Mouse (Mus musculus): Measurements from ENCODE around the gene Tle2. TPM values are rescaled to one million over a fixed set of nuclear protein-coding genes. Genes with fewer than 3 reads are reported as not detected.
A peak's percentile ranks its signal among the peaks of the same experiment; 100 is the strongest.

Gene Tle2
- polyA plus RNA-seq, 1 experiment from 2014 or later: 17.9 TPM

- under 1% methylated on average over 26 of the region's 28 CpGs for WGBS
- peaks cover 66% of the 10 kb centered on the region for H3K27me3 ChIP-seq
- ATAC-seq (ENCODE audit: low FRiP score, low read depth): peak; percentile 76
- peak within 1 kb of the TSS; percentile 44 for H3K4me2 ChIP-seq (replicated peaks)
- no peak within 1 kb of the TSS for H3K27ac ChIP-seq (replicated peaks)
- no peak within 1 kb of the TSS for H3K9ac ChIP-seq (replicated peaks)
- H3K36me3 ChIP-seq: no peaks in the 10 kb centered on the region
- H3K4me1 ChIP-seq: peaks cover 55% of the 10 kb centered on the region
- H3K4me3 ChIP-seq: peak within 1 kb of the TSS; percentile 24
- no peaks in the 10 kb centered on the region for H3K9me3 ChIP-seq
Measured at GRCm38 (mm10) chr10:81600738-81601203, 26.4 kb downstream of the Tle2 start, which contains the start of gene Tle6. Gene Tle6, minus strand, starts transcription at chr10:81601073.

GRCm38 (mm10) chr10:81601396-81601905, 27.1 kb downstream of the Tle2 start:
- WGBS: 6% methylated on average over 7 of the region's 7 CpGs
- no peak for ATAC-seq (ENCODE audit: low FRiP score, low read depth)
- no peaks in the 10 kb centered on the region for H3K36me3 ChIP-seq
- H3K9me3 ChIP-seq: no peaks in the 10 kb centered on the region
- H3K27me3 ChIP-seq: peaks cover 59% of the 10 kb centered on the region
- no peak overlapping the region for H3K4me3 ChIP-seq
- peaks cover 49% of the 10 kb centered on the region for H3K4me1 ChIP-seq
- H3K27ac ChIP-seq (replicated peaks): no peak overlapping the region
- H3K4me2 ChIP-seq (replicated peaks): peak overlapping the region; percentile 44; the same call in 1 of the 2 replicates
- H3K9ac ChIP-seq (replicated peaks): no peak overlapping the region

- H3K36me3 ChIP-seq: no peaks in the 10 kb centered on the region
- no peak overlapping the region for H3K4me3 ChIP-seq
- H3K9ac ChIP-seq (replicated peaks): no peak overlapping the region
- ATAC-seq (ENCODE audit: low FRiP score, low read depth): no peak
- no peaks in the 10 kb centered on the region for H3K9me3 ChIP-seq
- no peak overlapping the region for H3K4me2 ChIP-seq (replicated peaks)
- H3K27me3 ChIP-seq: peaks cover 46% of the 10 kb centered on the region
- H3K27ac ChIP-seq (replicated peaks): no peak overlapping the region
- 23% methylated on average over 4 of the region's 4 CpGs for WGBS
- H3K4me1 ChIP-seq: peaks cover 43% of the 10 kb centered on the region
Measured at GRCm38 (mm10) chr10:81602741-81603151, 28.4 kb downstream of the Tle2 start.

- Histone ChIP-seq H3K4me3 (no peak overlapping the region), H3K4me2 (replicated peaks) (peak overlapping the region; percentile 64; the same call in 1 of the 2 replicates), H3K36me3 (peaks cover 4% of the 10 kb centered on the region; the same call in 1 of the 2 replicates), H3K27ac (replicated peaks) (peak overlapping the region; percentile 93; the same call in 1 of the 2 replicates), H3K9ac (replicated peaks) (no peak overlapping the region), H3K4me1 (peaks cover 41% of the 10 kb centered on the region), H3K27me3 (peaks cover 31% of the 10 kb centered on the region), H3K9me3 (no peaks in the 10 kb centered on the region)
- WGBS: 81% methylated on average over 12 of the region's 12 CpGs
- ATAC-seq (ENCODE audit: low FRiP score, low read depth): no peak
Measured at GRCm38 (mm10) chr10:81604019-81604967, 29.9 kb downstream of the Tle2 start.

GRCm38 (mm10) chr10:81604968-81605665, 30.8 kb downstream of the Tle2 start:
- ATAC-seq (ENCODE audit: low FRiP score, low read depth): peak; percentile 7; the same call in 1 of the 2 replicates
- peak overlapping the region; percentile 93 for H3K27ac ChIP-seq (replicated peaks)
- peak overlapping the region; percentile 52; the same call in 1 of the 2 replicates for H3K9ac ChIP-seq (replicated peaks)
- peak overlapping the region; percentile 55 for H3K4me3 ChIP-seq
- peak overlapping the region; percentile 64 for H3K4me2 ChIP-seq (replicated peaks)
- peaks cover 4% of the 10 kb centered on the region; the same call in 1 of the 2 replicates for H3K36me3 ChIP-seq
- H3K9me3 ChIP-seq: no peaks in the 10 kb centered on the region
- peaks cover 39% of the 10 kb centered on the region for H3K4me1 ChIP-seq
- WGBS: 20% methylated on average over 29 of the region's 29 CpGs
- H3K27me3 ChIP-seq: peaks cover 23% of the 10 kb centered on the region

- peak overlapping the region; percentile 52; the same call in 1 of the 2 replicates for H3K9ac ChIP-seq (replicated peaks)
Measured at GRCm38 (mm10) chr10:81605666-81605973, 31.3 kb downstream of the Tle2 start.

GRCm38 (mm10) chr10:81605974-81606751, 31.8 kb downstream of the Tle2 start, which contains the start of gene BC025920:
Gene BC025920, plus strand, starts transcription at chr10:81606270.
- Histone ChIP-seq H3K9ac (replicated peaks) (peak within 1 kb of the TSS; percentile 65), H3K27me3 (peaks cover 16% of the 10 kb centered on the region), H3K4me3 (peak within 1 kb of the TSS; percentile 55), H3K36me3 (peaks cover 4% of the 10 kb centered on the region; the same call in 1 of the 2 replicates), H3K4me1 (peaks cover 33% of the 10 kb centered on the region), H3K9me3 (no peaks in the 10 kb centered on the region), H3K27ac (replicated peaks) (peak within 1 kb of the TSS; percentile 93), H3K4me2 (replicated peaks) (peak within 1 kb of the TSS; percentile 89)
- under 1% methylated on average over 39 of the region's 39 CpGs for WGBS
- ATAC-seq (ENCODE audit: low FRiP score, low read depth): peak; percentile 88

More at GRCm38 (mm10) chr10:81605666-81605973, 31.3 kb downstream of the Tle2 start:
- Histone ChIP-seq H3K27ac (replicated peaks) (peak overlapping the region; percentile 93), H3K27me3 (peaks cover 19% of the 10 kb centered on the region), H3K4me3 (peak overlapping the region; percentile 55), H3K9me3 (no peaks in the 10 kb centered on the region), H3K4me1 (peaks cover 37% of the 10 kb centered on the region), H3K4me2 (replicated peaks) (peak overlapping the region; percentile 64), H3K36me3 (peaks cover 4% of the 10 kb centered on the region; the same call in 1 of the 2 replicates)
- WGBS: 3% methylated on average over 14 of the region's 14 CpGs
- ATAC-seq (ENCODE audit: low FRiP score, low read depth): peak; percentile 20

GRCm38 (mm10) chr10:81608308-81608707, 33.9 kb downstream of the Tle2 start:
- peaks cover 18% of the 10 kb centered on the region for H3K4me1 ChIP-seq
- H3K27me3 ChIP-seq: peaks cover 3% of the 10 kb centered on the region; the same call in 1 of the 2 replicates
- no peak overlapping the region for H3K9ac ChIP-seq (replicated peaks)
- H3K9me3 ChIP-seq: no peaks in the 10 kb centered on the region
- no peak overlapping the region for H3K27ac ChIP-seq (replicated peaks)
- WGBS: 100% methylated on average over 1 of the region's 1 CpGs
- H3K4me2 ChIP-seq (replicated peaks): no peak overlapping the region
- H3K36me3 ChIP-seq: peaks cover 4% of the 10 kb centered on the region; the same call in 1 of the 2 replicates
- no peak for ATAC-seq (ENCODE audit: low FRiP score, low read depth)
- H3K4me3 ChIP-seq: no peak overlapping the region

- H3K4me1 ChIP-seq: no peaks in the 10 kb centered on the region
- no peak overlapping the region for H3K4me2 ChIP-seq (replicated peaks)
- 76% methylated on average over 3 of the region's 3 CpGs for WGBS
Measured at GRCm38 (mm10) chr10:81612779-81613178, 38.4 kb downstream of the Tle2 start.

GRCm38 (mm10) chr10:81615486-81615885, 41.1 kb downstream of the Tle2 start:
- peaks cover 1% of the 10 kb centered on the region; the same call in 1 of the 2 replicates for H3K36me3 ChIP-seq
- 74% methylated on average over 6 of the region's 6 CpGs for WGBS
- ATAC-seq (ENCODE audit: low FRiP score, low read depth): no peak
- H3K27me3 ChIP-seq: peaks cover 12% of the 10 kb centered on the region
- no peak overlapping the region for H3K9ac ChIP-seq (replicated peaks)
- H3K4me2 ChIP-seq (replicated peaks): no peak overlapping the region
- H3K4me1 ChIP-seq: no peaks in the 10 kb centered on the region
- no peak overlapping the region for H3K4me3 ChIP-seq
- no peaks in the 10 kb centered on the region for H3K9me3 ChIP-seq
- H3K27ac ChIP-seq (replicated peaks): no peak overlapping the region

More at GRCm38 (mm10) chr10:81612779-81613178, 38.4 kb downstream of the Tle2 start:
- H3K9me3 ChIP-seq: no peaks in the 10 kb centered on the region
- no peak overlapping the region for H3K9ac ChIP-seq (replicated peaks)
- H3K27ac ChIP-seq (replicated peaks): no peak overlapping the region
- H3K4me3 ChIP-seq: no peak overlapping the region
- H3K36me3 ChIP-seq: peaks cover 4% of the 10 kb centered on the region; the same call in 1 of the 2 replicates
- H3K27me3 ChIP-seq: peaks cover 12% of the 10 kb centered on the region
- no peak for ATAC-seq (ENCODE audit: low FRiP score, low read depth)

GRCm38 (mm10) chr10:81619976-81620375, 45.6 kb downstream of the Tle2 start:
- peaks cover 8% of the 10 kb centered on the region for H3K27me3 ChIP-seq
- no peaks in the 10 kb centered on the region for H3K4me1 ChIP-seq
- WGBS: 90% methylated on average over 5 of the region's 5 CpGs
- peaks cover 41% of the 10 kb centered on the region for H3K36me3 ChIP-seq
- H3K9me3 ChIP-seq: no peaks in the 10 kb centered on the region
- H3K27ac ChIP-seq (replicated peaks): no peak overlapping the region
- ATAC-seq (ENCODE audit: low FRiP score, low read depth): no peak
- no peak overlapping the region for H3K9ac ChIP-seq (replicated peaks)
- no peak overlapping the region for H3K4me2 ChIP-seq (replicated peaks)
- no peak overlapping the region for H3K4me3 ChIP-seq
